Mouse (Mus musculus): ENCODE results near the gene Myo1h.

- peak; percentile 80 for TF ChIP-seq CTCF (IDR thresholded peaks at IDR 0.05; ENCODE audit: low read depth)
- no peak for TF ChIP-seq EP300 (IDR thresholded peaks at IDR 0.05; ENCODE audit: low read depth)
Measured at GRCm38 (mm10) chr5:114248174-114248589, 40.8 kb upstream of the Myo1h start.
